8 mouse cellular contexts compared by ENCODE assay signal in the genomic region with DNA sequence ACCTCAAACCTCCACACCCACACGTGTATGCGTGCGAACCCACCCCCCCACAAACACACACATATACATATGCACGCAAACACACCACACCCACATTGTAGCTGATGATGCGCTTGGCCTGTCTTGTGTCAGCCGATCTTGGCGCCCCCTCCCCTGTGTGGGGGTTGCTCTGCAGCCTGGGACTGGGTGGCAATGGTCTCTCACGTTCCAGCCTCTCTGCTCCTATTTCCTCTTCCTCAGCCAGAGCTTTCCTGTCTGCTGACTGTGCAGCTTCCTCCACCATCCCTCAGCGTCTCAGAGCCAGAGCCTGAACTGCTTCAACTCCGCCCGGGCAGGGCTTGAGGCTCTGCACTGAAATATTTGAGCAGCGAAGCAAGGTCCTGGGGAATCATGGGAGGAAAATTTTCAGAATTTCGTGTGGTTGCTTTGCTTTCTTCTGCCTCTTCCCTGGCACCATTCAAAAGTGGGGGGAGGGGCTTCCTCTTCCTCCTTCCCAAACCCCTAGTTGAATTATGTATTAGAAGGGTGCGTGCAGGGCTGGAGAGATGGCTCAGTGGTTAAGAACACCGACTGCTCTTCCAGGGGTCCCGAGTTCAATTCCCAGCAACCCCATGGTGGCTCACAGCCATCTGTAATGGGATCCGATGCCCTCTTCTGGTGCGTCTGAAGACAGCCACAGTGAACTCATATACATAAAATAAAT. TPM values are rescaled to one million over a fixed set of nuclear protein-coding genes. Genes with fewer than 3 reads are reported as not detected.
DNase-seq lines count a peak whose midpoint lies in the region; ATAC-seq and TF ChIP-seq lines count a peak whose summit lies in the region.
"Had no signal": no experiment of that assay in that cellular context is flagged by ENCODE, and none has a peak within 500 bp of the region (broad histone marks: within the 10 kb centered on the region; RNA-seq: fewer than 3 reads in every experiment).

No protein-coding gene starts in this region.

- no peaks in the 10 kb centered on the region for H3K27me3 ChIP-seq in E14TG2a.4 (ENCODE audit: insufficient read depth, low read length)
- H3K27me3 ChIP-seq in heart, embryonic 15.5 days: no peaks in the 10 kb centered on the region
- no peaks in the 10 kb centered on the region for H3K27me3 ChIP-seq in liver, embryonic 14.5 days (ENCODE audit: control insufficient read depth, insufficient read depth, low read length)

- H3K4me3 ChIP-seq in E14TG2a.4 (replicated peaks; ENCODE audit: low read length): peak overlapping the region; percentile 72
- H3K4me3 ChIP-seq in heart, embryonic 15.5 days: no peak overlapping the region
- no peak overlapping the region; a peak in 1 of 4 replicates for H3K4me3 ChIP-seq in liver, embryonic 14.5 days (ENCODE audit: insufficient read depth in 1 of 2, low read depth in 2 of 2, low read length in 2 of 2)

- H3K4me1 ChIP-seq in E14TG2a.4 (replicated peaks; ENCODE audit: low read depth, low read length): peaks cover 69% of the 10 kb centered on the region
- 0 out of 2 replicates have a peak, but pooled peaks cover 3% of the 10 kb centered on the region for H3K4me1 ChIP-seq in heart, embryonic 15.5 days (replicated peaks)
- H3K4me1 ChIP-seq in liver, embryonic 14.5 days (replicated peaks; ENCODE audit: control insufficient read depth in 2 of 2, insufficient read depth in 2 of 2, low read length in 1 of 2): 0 out of 4 replicates have a peak, but pooled peaks cover 0 to 2% of the 10 kb centered on the region in 2 experiments

- no peak; the same call in 1 of the 2 replicates for ATAC-seq in heart, embryonic 15.5 days (replicated peaks; ENCODE audit: insufficient number of reproducible peaks, insufficient read depth, low FRiP score, low read depth)
- ATAC-seq in liver, embryonic 14.5 days (ENCODE audit: insufficient read depth): 0 out of 2 replicates have a peak, but pooled peaks have one; percentile 45
- no peak for ATAC-seq in inflammation-experienced regulatory T-cells, adult 6 months

- WGBS in heart, embryonic 15.5 days: 67% methylated on average over 18 of the region's 18 CpGs
- WGBS in liver, embryonic 14.5 days (ENCODE audit: insufficient replicate concordance): 34% methylated on average over 18 of the region's 18 CpGs

- peak; percentile 4 for DNase-seq in A20 (ENCODE audit: low read depth, low spot score)
- DNase-seq in liver, embryonic 14.5 days (ENCODE audit: low read depth in 3 of 3, low spot score in 3 of 3): no peak
- DNase-seq in right cerebral cortex, adult 2 months (ENCODE audit: low spot score in 2 of 2): no peak
- DNase-seq in embryo, embryonic 9.5 days (ENCODE audit: extremely low spot score): no peak
- DNase-seq: adrenal gland, postnatal 25 days had no signal

- H3K27ac ChIP-seq in heart, embryonic 15.5 days: peak overlapping the region; percentile 37; the same call in 1 of the 2 replicates
- H3K27ac ChIP-seq in liver, embryonic 14.5 days: no peak overlapping the region

- peaks cover 6% of the 10 kb centered on the region; the same call in 1 of the 2 replicates for H3K9me3 ChIP-seq in E14TG2a.4 (ENCODE audit: low read length)
- no peaks in the 10 kb centered on the region for H3K9me3 ChIP-seq in heart, embryonic 15.5 days (replicated peaks)
- H3K9me3 ChIP-seq in liver, embryonic 14.5 days (ENCODE audit: control insufficient read depth, low read length): no peaks in the 10 kb centered on the region

- H3K9ac ChIP-seq in heart, embryonic 15.5 days: no peak overlapping the region
- H3K9ac ChIP-seq in liver, embryonic 14.5 days (replicated peaks): no peak overlapping the region

- H3K4me2 ChIP-seq in heart, embryonic 15.5 days: peak overlapping the region; percentile 17; the same call in 1 of the 2 replicates
- no peak overlapping the region for H3K4me2 ChIP-seq in liver, embryonic 14.5 days (ENCODE audit: low read depth)

- 0 out of 2 replicates have a peak, but pooled peaks have one; percentile 8 for TF ChIP-seq CTCF in E14TG2a.4 (conservative IDR thresholded peaks at IDR 0.05; ENCODE audit: low read length)
- TF ChIP-seq CTCF in liver, embryonic 14.5 days (IDR thresholded peaks at IDR 0.05; ENCODE audit: low read depth): no peak

- TF ChIP-seq EP300 in liver, embryonic 14.5 days (IDR thresholded peaks at IDR 0.05; ENCODE audit: low read depth): no peak

- no peaks in the 10 kb centered on the region; the same call in 1 of the 2 replicates for H3K36me3 ChIP-seq in E14TG2a.4 (ENCODE audit: insufficient read depth, low read length)
- no peaks in the 10 kb centered on the region for H3K36me3 ChIP-seq in heart, embryonic 15.5 days
- no peaks in the 10 kb centered on the region for H3K36me3 ChIP-seq in liver, embryonic 14.5 days (replicated peaks; ENCODE audit: control insufficient read depth, insufficient read depth, low read depth)

RNA-seq across cellular contexts. Expression of gene Gtf2i, which starts 28.1 kb away (rescaled TPM):
- polyA plus RNA-seq in heart, embryonic 15.5 days (2015; fragmentation: Nextera tagmentation; extraction: Ambion mirVana): 121 and 125 TPM in 2 replicates
- 19.5 and 26.5 TPM in 2 replicates for polyA plus RNA-seq in liver, embryonic 14.5 days (2012; rRNA removed)
- 26.1 and 29.8 TPM in 2 replicates for polyA plus RNA-seq in liver, embryonic 14.5 days (2014; fragmentation: Nextera tagmentation; extraction: Ambion mirVana)
- polyA plus RNA-seq in inflammation-experienced regulatory T-cells, adult 6 months (2017; shearing (Covaris generic)): 10 to 100 TPM; 91.5 to 97.5 (median 94.5) TPM
